Mouse (Mus musculus): ENCODE results near the gene Cish.

DNA sequence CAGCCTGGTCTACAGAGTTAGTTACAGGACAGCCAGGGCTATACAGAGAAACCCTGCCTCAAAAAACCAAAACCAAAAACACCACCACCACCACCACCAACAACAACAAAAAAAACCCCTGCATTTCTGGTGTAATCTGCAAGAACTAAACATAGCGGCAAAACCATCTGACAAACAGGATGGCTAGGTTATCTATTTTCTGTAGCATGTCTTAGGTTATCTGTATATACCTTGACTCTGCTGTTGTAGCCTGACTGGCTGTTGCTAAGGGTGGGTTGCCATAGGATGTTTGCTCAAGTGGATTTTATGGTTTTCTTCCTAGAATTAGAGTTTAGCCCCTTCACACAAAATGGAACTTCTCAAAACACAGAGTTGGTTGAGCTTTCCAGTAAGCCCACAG is 26.1 kb upstream of the Cish start:
- TF ChIP-seq CTCF (IDR thresholded peaks at IDR 0.05; ENCODE audit: control insufficient read depth, insufficient read depth, insufficient read length) = no peak
- TF ChIP-seq MYOG (IDR thresholded peaks at IDR 0.05; ENCODE audit: control insufficient read depth, extremely low read depth, insufficient read length) = no peak
- no peak for TF ChIP-seq MAX (IDR thresholded peaks at IDR 0.05)
- no peak for TF ChIP-seq USF1 (IDR thresholded peaks at IDR 0.05; ENCODE audit: low read depth)
